Mouse (Mus musculus) small intestine, adult 2 months (tissue): Measurements from ENCODE around the gene Fhad1. TPM values are rescaled to one million over a fixed set of nuclear protein-coding genes. Genes with fewer than 3 reads are reported as not detected.

Source experiments
- H3K27ac ChIP-seq: fragments of 200-500 bp; 2 replicates; pipeline ENCODE4 v1.5.1; 2012; ENCODE audit warnings: low read depth, low read length, control low read depth, inconsistent platforms; ENCODE audit not compliant: insufficient read depth
- H3K27me3 ChIP-seq: fragments of 200-500 bp; 2 replicates; pipeline ENCODE4 v1.6.1; 2012; ENCODE audit warnings: mild to moderate bottlenecking, moderate library complexity, low read length, inconsistent platforms; ENCODE audit not compliant: control insufficient read depth, insufficient read depth
- H3K36me3 ChIP-seq: fragments of 200-500 bp; 2 replicates; pipeline ENCODE4 v1.6.1; 2012; ENCODE audit warnings: mild to moderate bottlenecking, low read length, control low read depth, inconsistent platforms; ENCODE audit not compliant: control insufficient read depth, insufficient read depth
- H3K4me1 ChIP-seq: fragments of 200-500 bp; 2 replicates; pipeline ENCODE4 v1.6.1; 2012; ENCODE audit warnings: low read length, inconsistent platforms, mixed read lengths; ENCODE audit not compliant: control insufficient read depth, insufficient read depth, insufficient read length
- H3K4me3 ChIP-seq: fragments of 200-500 bp; 2 replicates; pipeline ENCODE4 v1.5.1; 2012; ENCODE audit warnings: low read depth, mild to moderate bottlenecking, control low read depth, inconsistent platforms, low read length, moderate library complexity
- CTCF ChIP-seq: fragments of 200-500 bp; IDR thresholded peaks from 2 replicates; pipeline ENCODE4 v1.5.1; 2012; ENCODE audit warnings: low read depth, mild to moderate bottlenecking, control low read depth, inconsistent platforms, low read length, moderate library complexity, mixed read lengths; ENCODE audit not compliant: insufficient replicate concordance, insufficient read length; ENCODE audit errors: extremely low read depth
- POLR2A ChIP-seq: fragments of 200-500 bp; IDR thresholded peaks from 2 replicates; pipeline ENCODE4 v1.6.1; 2012; ENCODE audit warnings: low read depth, mild to moderate bottlenecking, control low read depth, inconsistent platforms, low read length, moderate library complexity
- WGBS: fragments of 180-500 bp; shearing (Covaris S2); methylation state at CpG from one replicate; pipeline ENCODE4 v1.1.7; 2018; 5-methylcytosine and 5-hydroxymethylcytosine counted together
- polyA plus RNA-seq: library from polyadenylated mRNA; depleted of rRNA; stranded (reverse); fragments of >200 nt; gene quantifications from 2 replicates; pipeline ENCODE4 v1.2.3, GENCODE M21; 2012

Gene Fhad1
- polyA plus RNA-seq, 1 experiment, result 0.05 TPM

DNA sequence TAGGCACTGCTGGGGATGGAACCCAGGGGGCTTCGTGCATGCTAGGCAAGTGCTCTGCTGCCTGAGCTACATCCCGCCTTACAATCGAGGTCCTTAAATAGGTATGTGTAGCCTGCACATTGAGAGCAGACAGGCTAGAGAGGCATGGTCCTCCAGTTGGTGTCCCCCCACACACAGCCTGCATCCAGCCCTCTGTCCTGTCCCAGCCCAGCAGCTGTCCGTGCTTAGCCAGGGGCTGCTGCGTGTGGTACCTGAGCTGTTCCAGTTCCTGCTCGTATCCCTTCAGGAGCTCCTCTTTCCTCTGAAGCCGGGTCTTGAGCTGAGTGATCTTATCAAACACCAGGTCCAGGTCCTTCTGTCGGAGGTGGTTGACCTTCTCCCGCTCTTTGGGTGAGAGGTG lies 110.2 kb downstream of the Fhad1 start:
- Histone ChIP-seq H3K4me1 (no peaks in the 10 kb centered on the region), H3K27ac (no peak overlapping the region), H3K36me3 (no peaks in the 10 kb centered on the region), H3K4me3 (no peak overlapping the region), H3K27me3 (no peaks in the 10 kb centered on the region)
- WGBS, result 82% methylated on average over 9 of the region's 9 CpGs
- TF ChIP-seq CTCF (no peak), POLR2A (no peak)

DNA sequence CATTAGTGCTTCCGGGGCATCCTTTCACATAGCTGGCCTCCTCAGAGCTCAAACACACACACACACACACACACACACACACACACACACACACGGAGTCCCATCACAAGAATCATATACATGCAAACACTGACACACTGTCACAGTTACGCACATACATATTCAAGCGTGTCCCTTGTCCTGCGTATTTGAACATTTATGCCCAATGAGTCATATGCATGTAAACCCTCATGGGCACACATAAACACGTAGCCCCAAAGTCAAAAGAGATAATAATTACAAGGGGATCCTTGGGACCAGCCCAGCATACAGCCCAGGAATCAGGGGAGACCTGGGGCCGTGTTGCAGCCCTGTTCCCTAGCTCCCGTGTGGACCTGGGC lies 112.4 kb downstream of the Fhad1 start:
- Histone ChIP-seq H3K27ac (no peak overlapping the region), H3K4me1 (no peaks in the 10 kb centered on the region), H3K4me3 (no peak overlapping the region), H3K27me3 (no peaks in the 10 kb centered on the region), H3K36me3 (no peaks in the 10 kb centered on the region)
- TF ChIP-seq POLR2A (no peak), CTCF (no peak)
- 74% methylated on average over 8 of the region's 8 CpGs for WGBS

DNA sequence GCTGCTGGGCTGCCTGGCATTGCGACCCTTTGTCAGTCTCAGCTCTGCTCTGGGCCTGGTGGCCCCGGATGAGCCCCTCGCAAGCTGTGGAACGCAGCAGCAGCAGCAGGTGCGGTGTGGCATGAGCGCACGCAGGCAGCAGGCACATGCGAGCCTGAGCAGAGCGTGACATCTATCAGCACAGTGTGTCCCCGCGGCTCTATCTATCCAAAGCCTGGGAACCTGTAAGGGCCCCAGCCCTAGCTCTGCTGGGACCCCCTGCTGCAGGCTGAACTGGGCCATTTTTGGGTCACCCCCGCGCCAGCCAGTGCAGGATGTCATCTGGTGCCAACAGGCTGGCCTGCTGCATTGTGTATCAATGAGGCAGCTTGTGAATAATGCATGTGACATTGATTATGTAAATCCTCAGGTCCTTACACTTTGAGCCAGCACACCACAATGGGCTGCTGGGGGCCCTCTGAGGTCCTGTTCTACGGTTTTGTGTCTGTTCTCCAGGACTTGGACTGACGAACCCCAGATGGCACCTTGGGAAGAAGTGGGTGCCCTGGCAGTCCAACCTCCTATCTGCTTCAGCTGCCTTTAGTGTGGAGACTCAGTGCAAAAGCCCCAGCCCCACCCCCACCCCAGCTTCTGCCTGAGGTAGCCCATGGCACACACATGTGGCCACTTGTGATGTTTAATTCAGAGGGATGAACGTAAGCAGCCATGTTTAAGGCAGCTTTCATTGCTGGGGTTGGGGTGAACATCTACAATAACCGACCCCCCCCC lies 113.0 kb downstream of the Fhad1 start:
- no peak overlapping the region for H3K27ac ChIP-seq
- 88% methylated on average over 17 of the region's 17 CpGs for WGBS
- no peaks in the 10 kb centered on the region for H3K27me3 ChIP-seq
- no peaks in the 10 kb centered on the region for H3K36me3 ChIP-seq
- no peaks in the 10 kb centered on the region for H3K4me1 ChIP-seq
- TF ChIP-seq POLR2A, result no peak
- TF ChIP-seq CTCF, result no peak
- no peak overlapping the region for H3K4me3 ChIP-seq

DNA sequence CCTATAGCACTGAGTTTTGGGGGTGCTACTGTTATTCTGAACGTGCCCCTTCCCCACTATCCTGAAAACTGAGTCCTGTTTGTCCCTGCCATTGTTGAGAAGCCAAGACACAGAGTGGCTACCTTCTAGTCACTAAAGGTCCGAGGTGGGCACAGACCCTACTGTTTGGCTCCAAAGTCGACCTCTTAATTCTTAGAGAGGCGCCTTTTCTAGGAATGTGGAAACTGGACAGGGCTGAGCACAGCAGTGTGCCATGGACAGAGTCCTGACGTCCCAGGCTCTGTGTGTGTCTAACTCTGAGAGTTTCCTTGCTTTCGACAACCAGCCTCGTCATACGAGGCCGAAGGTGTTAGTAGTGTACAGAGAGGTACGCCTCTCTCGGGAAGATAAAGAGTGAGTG lies 114.5 kb downstream of the Fhad1 start:
- Histone ChIP-seq H3K36me3 (no peaks in the 10 kb centered on the region), H3K4me1 (no peaks in the 10 kb centered on the region; the same call in 1 of the 2 replicates), H3K27me3 (no peaks in the 10 kb centered on the region), H3K27ac (no peak overlapping the region), H3K4me3 (no peak overlapping the region)
- WGBS, result 77% methylated on average over 11 of the region's 11 CpGs
- TF ChIP-seq CTCF, result no peak
- TF ChIP-seq POLR2A, result no peak

DNA sequence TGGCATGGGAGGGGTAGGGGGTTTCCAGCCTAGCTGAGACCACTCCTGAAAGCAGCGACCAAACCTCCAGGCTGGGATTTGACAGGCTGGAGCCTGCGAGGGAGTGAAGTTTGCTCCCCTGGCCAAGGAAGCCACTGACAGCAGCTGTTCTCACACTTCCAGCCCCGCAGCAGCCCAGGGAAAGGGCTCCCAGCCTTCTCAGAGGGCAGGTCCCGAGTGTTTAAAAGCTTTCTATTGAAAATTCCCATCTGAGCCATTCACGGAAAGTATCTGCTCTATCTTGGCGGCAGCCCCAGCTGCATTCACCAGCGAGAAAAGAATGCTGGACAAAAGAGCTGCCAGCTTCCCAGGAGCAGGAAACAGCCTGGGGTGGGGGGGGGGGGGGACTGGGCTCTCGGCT lies 114.9 kb downstream of the Fhad1 start:
- Histone ChIP-seq H3K4me1 (no peaks in the 10 kb centered on the region; the same call in 1 of the 2 replicates), H3K4me3 (no peak overlapping the region), H3K27ac (no peak overlapping the region), H3K27me3 (no peaks in the 10 kb centered on the region), H3K36me3 (no peaks in the 10 kb centered on the region)
- no peak for TF ChIP-seq CTCF
- TF ChIP-seq POLR2A, result no peak
- 41% methylated on average over 7 of the region's 8 CpGs for WGBS

DNA sequence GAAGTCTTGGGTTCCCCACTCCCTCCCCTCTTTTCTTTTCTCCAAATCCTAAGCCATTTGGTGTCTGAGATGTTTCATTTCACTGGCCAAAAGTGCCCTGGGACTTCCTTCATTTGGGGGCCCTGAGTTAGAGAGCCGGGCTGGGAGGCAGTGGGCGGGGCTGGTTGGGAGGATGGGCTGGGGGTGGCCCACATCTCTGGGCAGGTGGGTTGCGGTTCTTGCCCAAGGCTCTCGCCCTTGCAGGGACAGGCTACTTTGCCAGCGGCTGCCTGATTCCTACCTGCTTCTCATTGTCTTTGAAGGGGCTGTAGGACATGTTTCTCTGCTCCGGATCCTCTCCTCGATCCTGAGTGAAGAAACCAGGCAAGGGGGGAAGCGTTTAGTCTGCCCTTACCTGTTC lies 116.0 kb downstream of the Fhad1 start:
- 89% methylated on average over 8 of the region's 8 CpGs for WGBS
- H3K4me3 ChIP-seq, result no peak overlapping the region
- H3K27ac ChIP-seq, result no peak overlapping the region
- TF ChIP-seq CTCF, result no peak
- TF ChIP-seq POLR2A, result no peak
- H3K27me3 ChIP-seq, result no peaks in the 10 kb centered on the region
- H3K36me3 ChIP-seq, result no peaks in the 10 kb centered on the region
- H3K4me1 ChIP-seq, result no peaks in the 10 kb centered on the region; the same call in 1 of the 2 replicates

DNA sequence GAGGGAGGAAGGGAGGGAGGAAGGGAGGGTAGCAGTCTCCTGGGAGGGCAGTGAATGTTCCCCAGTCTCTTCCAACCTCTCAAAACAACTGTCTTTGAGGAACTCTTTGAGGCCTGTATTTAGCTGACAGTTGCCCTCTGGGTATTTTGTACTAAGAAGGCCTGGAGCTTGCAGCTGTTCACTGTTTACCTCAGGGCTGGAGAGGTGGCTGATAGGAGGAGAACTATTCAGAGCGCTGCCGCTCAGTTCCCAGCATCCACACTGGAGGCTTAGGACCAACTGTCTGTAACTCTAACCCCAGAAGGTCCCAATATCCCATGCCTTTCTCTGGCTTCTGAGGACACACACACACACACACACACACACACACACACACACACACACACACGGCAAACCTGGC lies 117.0 kb downstream of the Fhad1 start:
- no peak overlapping the region for H3K27ac ChIP-seq

DNA sequence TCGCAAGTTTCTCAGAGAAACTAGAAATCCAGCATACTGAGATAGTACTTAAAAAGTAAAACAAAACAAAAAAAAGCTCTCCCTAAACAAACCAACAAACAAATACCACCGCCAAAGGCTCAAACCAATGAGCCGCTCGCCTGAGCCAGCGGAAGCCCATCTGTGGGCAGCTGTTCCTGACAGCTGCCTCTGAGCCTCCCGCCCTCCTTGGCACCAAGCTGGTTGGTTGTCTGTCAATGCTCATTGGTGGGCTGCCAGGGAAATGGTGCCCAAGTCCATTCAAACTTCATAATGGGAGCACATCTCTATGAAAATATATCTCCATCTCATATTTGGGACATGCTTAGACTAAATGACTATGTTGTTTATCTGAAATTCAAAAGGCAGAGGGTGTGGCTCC lies 117.7 kb downstream of the Fhad1 start:
- no peak overlapping the region for H3K4me3 ChIP-seq
- no peaks in the 10 kb centered on the region for H3K27me3 ChIP-seq
- no peak overlapping the region for H3K27ac ChIP-seq
- no peak for TF ChIP-seq CTCF
- no peak for TF ChIP-seq POLR2A
- 75% methylated on average over 6 of the region's 6 CpGs for WGBS
- peaks cover 5% of the 10 kb centered on the region for H3K4me1 ChIP-seq
- H3K36me3 ChIP-seq, result no peaks in the 10 kb centered on the region

More for the DNA sequence above, 117.0 kb downstream of the Fhad1 start:
- H3K27me3 ChIP-seq, result no peaks in the 10 kb centered on the region
- WGBS, result 58% methylated on average over 3 of the region's 3 CpGs
- H3K4me1 ChIP-seq, result peaks cover 2% of the 10 kb centered on the region
- H3K4me3 ChIP-seq, result no peak overlapping the region
- TF ChIP-seq POLR2A (no peak), CTCF (no peak)
- no peaks in the 10 kb centered on the region for H3K36me3 ChIP-seq
